Mouse (Mus musculus) limb, embryonic 13.5 days (tissue): ENCODE data around the gene Ube3b. TPM values are rescaled to one million over a fixed set of nuclear protein-coding genes. Genes with fewer than 3 reads are reported as not detected.

ENCODE experiments used
- ATAC-seq: fragments of 200-750 bp; cut with Nextera tagmentation; 2 replicates; pipeline ENCODE4 v1.8.0; 2017; ENCODE audit warnings: low read depth, moderate number of reproducible peaks, moderate TSS enrichment; ENCODE audit not compliant: low FRiP score
- H3K27ac ChIP-seq: fragments of 300-500 bp; sonication (generic); 2 replicates; pipeline ENCODE4 v1.5.1; 2015; ENCODE audit warnings: inconsistent platforms, mild to moderate bottlenecking, moderate library complexity
- H3K27me3 ChIP-seq: fragments of 300-500 bp; sonication (generic); 2 replicates; pipeline ENCODE4 v1.6.1; 2015; ENCODE audit warnings: mild to moderate bottlenecking, inconsistent platforms
- H3K36me3 ChIP-seq: fragments of 300-500 bp; sonication (generic); 2 replicates; pipeline ENCODE4 v1.6.1; 2015; ENCODE audit warnings: inconsistent platforms, mild to moderate bottlenecking, moderate library complexity
- H3K4me1 ChIP-seq: fragments of 300-500 bp; sonication (generic); 2 replicates; pipeline ENCODE4 v1.6.1; 2015; ENCODE audit warnings: inconsistent platforms
- H3K4me2 ChIP-seq: fragments of 300-500 bp; sonication (generic); replicated peaks from 2 replicates; pipeline ENCODE4 v1.6.1; 2015; ENCODE audit warnings: inconsistent platforms, mild to moderate bottlenecking, moderate library complexity
- H3K4me3 ChIP-seq: fragments of 300-500 bp; sonication (generic); 2 replicates; pipeline ENCODE4 v1.5.1; 2015; ENCODE audit warnings: moderate library complexity, mild to moderate bottlenecking, inconsistent platforms
- H3K9ac ChIP-seq: fragments of 300-500 bp; sonication (generic); 2 replicates; pipeline ENCODE4 v1.6.1; 2015; ENCODE audit warnings: mild to moderate bottlenecking, inconsistent platforms
- H3K9me3 ChIP-seq: fragments of 300-500 bp; sonication (generic); 2 replicates; pipeline ENCODE4 v1.6.1; 2016; ENCODE audit warnings: inconsistent platforms
- WGBS: fragments of 180-500 bp; shearing (Covaris S2); methylation state at CpG from one replicate; pipeline ENCODE4 v1.1.7; 2015; 5-methylcytosine and 5-hydroxymethylcytosine counted together
- polyA plus RNA-seq: library from polyadenylated mRNA; unstranded; fragments of >200 nt; fragmentation: Nextera tagmentation; extraction: Ambion mirVana; gene quantifications from 2 replicates; pipeline ENCODE4 v1.2.1, GENCODE M21; 2015

Ube3b gene
- polyA plus RNA-seq, 1 experiment from 2014 or later: 46.0 TPM

GRCm38 (mm10) chr5:114412361-114412998, 32.1 kb downstream of the Ube3b start:
- 68% methylated on average over 23 of the region's 23 CpGs for WGBS
- Histone ChIP-seq H3K9me3 (no peaks in the 10 kb centered on the region), H3K4me1 (no peaks in the 10 kb centered on the region), H3K4me3 (no peak overlapping the region), H3K27ac (no peak overlapping the region), H3K36me3 (peaks cover 100% of the 10 kb centered on the region), H3K27me3 (no peaks in the 10 kb centered on the region), H3K4me2 (no peak overlapping the region), H3K9ac (no peak overlapping the region)
- ATAC-seq: no peak

- H3K9ac ChIP-seq: no peak overlapping the region
- no peak overlapping the region for H3K4me3 ChIP-seq
- peaks cover 100% of the 10 kb centered on the region for H3K36me3 ChIP-seq
- no peak overlapping the region for H3K4me2 ChIP-seq
- no peak overlapping the region for H3K27ac ChIP-seq
- no peaks in the 10 kb centered on the region for H3K9me3 ChIP-seq
- no peaks in the 10 kb centered on the region for H3K27me3 ChIP-seq
- 75% methylated on average over 16 of the region's 16 CpGs for WGBS
- H3K4me1 ChIP-seq: no peaks in the 10 kb centered on the region
- ATAC-seq: no peak
Observed at GRCm38 (mm10) chr5:114413067-114413735, 32.8 kb downstream of the Ube3b start.

- Histone ChIP-seq H3K27me3 (no peaks in the 10 kb centered on the region), H3K4me2 (no peak overlapping the region), H3K4me1 (no peaks in the 10 kb centered on the region), H3K9ac (no peak overlapping the region), H3K36me3 (peaks cover 100% of the 10 kb centered on the region), H3K27ac (no peak overlapping the region), H3K9me3 (no peaks in the 10 kb centered on the region), H3K4me3 (no peak overlapping the region)
- no peak for ATAC-seq
- 96% methylated on average over 5 of the region's 5 CpGs for WGBS
Observed at GRCm38 (mm10) chr5:114415606-114416005, 35.2 kb downstream of the Ube3b start.

GRCm38 (mm10) chr5:114416855-114417254, 36.4 kb downstream of the Ube3b start:
- 85% methylated on average over 8 of the region's 8 CpGs for WGBS
- H3K4me1 ChIP-seq: no peaks in the 10 kb centered on the region
- no peak for ATAC-seq

GRCm38 (mm10) chr5:114418541-114418940, 38.1 kb downstream of the Ube3b start:
- H3K4me1 ChIP-seq: no peaks in the 10 kb centered on the region
- no peak overlapping the region for H3K27ac ChIP-seq
- no peak for ATAC-seq
- H3K4me2 ChIP-seq: no peak overlapping the region
- H3K36me3 ChIP-seq: peaks cover 84% of the 10 kb centered on the region
- H3K4me3 ChIP-seq: no peak overlapping the region
- 89% methylated on average over 8 of the region's 8 CpGs for WGBS
- no peak overlapping the region for H3K9ac ChIP-seq
- H3K9me3 ChIP-seq: no peaks in the 10 kb centered on the region
- no peaks in the 10 kb centered on the region for H3K27me3 ChIP-seq

More at GRCm38 (mm10) chr5:114416855-114417254, 36.4 kb downstream of the Ube3b start:
- Histone ChIP-seq H3K27me3 (no peaks in the 10 kb centered on the region), H3K36me3 (peaks cover 98% of the 10 kb centered on the region), H3K9ac (no peak overlapping the region), H3K4me3 (no peak overlapping the region), H3K27ac (no peak overlapping the region), H3K4me2 (no peak overlapping the region), H3K9me3 (no peaks in the 10 kb centered on the region)

GRCm38 (mm10) chr5:114421561-114422298, 41.3 kb downstream of the Ube3b start:
- H3K36me3 ChIP-seq: peaks cover 52% of the 10 kb centered on the region
- H3K9ac ChIP-seq: no peak overlapping the region
- WGBS: 76% methylated on average over 11 of the region's 11 CpGs
- H3K4me2 ChIP-seq: no peak overlapping the region
- ATAC-seq: no peak
- H3K4me3 ChIP-seq: no peak overlapping the region
- no peak overlapping the region for H3K27ac ChIP-seq
- no peaks in the 10 kb centered on the region for H3K4me1 ChIP-seq
- no peaks in the 10 kb centered on the region for H3K27me3 ChIP-seq
- no peaks in the 10 kb centered on the region for H3K9me3 ChIP-seq

GRCm38 (mm10) chr5:114422591-114422990, 42.2 kb downstream of the Ube3b start:
- H3K36me3 ChIP-seq: peaks cover 44% of the 10 kb centered on the region
- H3K27ac ChIP-seq: no peak overlapping the region
- no peaks in the 10 kb centered on the region for H3K4me1 ChIP-seq
- 46% methylated on average over 5 of the region's 5 CpGs for WGBS
- ATAC-seq: no peak
- no peaks in the 10 kb centered on the region for H3K27me3 ChIP-seq
- H3K4me3 ChIP-seq: no peak overlapping the region
- no peak overlapping the region for H3K9ac ChIP-seq
- H3K9me3 ChIP-seq: no peaks in the 10 kb centered on the region
- no peak overlapping the region for H3K4me2 ChIP-seq

- ATAC-seq: no peak
- peaks cover 30% of the 10 kb centered on the region for H3K36me3 ChIP-seq
- H3K9ac ChIP-seq: no peak overlapping the region
- H3K4me2 ChIP-seq: no peak overlapping the region
- no peaks in the 10 kb centered on the region for H3K9me3 ChIP-seq
- H3K27ac ChIP-seq: no peak overlapping the region
- WGBS: 80% methylated on average over 5 of the region's 5 CpGs
- no peak overlapping the region for H3K4me3 ChIP-seq
- H3K27me3 ChIP-seq: no peaks in the 10 kb centered on the region
- peaks cover 4% of the 10 kb centered on the region; the same call in 1 of the 2 replicates for H3K4me1 ChIP-seq
Observed at GRCm38 (mm10) chr5:114423961-114424360, 43.6 kb downstream of the Ube3b start.

- ATAC-seq: no peak
- no peak overlapping the region for H3K4me2 ChIP-seq
- no peaks in the 10 kb centered on the region for H3K9me3 ChIP-seq
- no peak overlapping the region for H3K27ac ChIP-seq
- H3K4me3 ChIP-seq: no peak overlapping the region
- H3K4me1 ChIP-seq: peaks cover 10% of the 10 kb centered on the region; the same call in 1 of the 2 replicates
- WGBS: 79% methylated on average over 6 of the region's 6 CpGs
- H3K27me3 ChIP-seq: no peaks in the 10 kb centered on the region
- no peak overlapping the region for H3K9ac ChIP-seq
- H3K36me3 ChIP-seq: peaks cover 4% of the 10 kb centered on the region; the same call in 1 of the 2 replicates
Observed at GRCm38 (mm10) chr5:114426732-114427131, 46.3 kb downstream of the Ube3b start.

GRCm38 (mm10) chr5:114428621-114429020, 48.2 kb downstream of the Ube3b start:
- 51% methylated on average over 18 of the region's 18 CpGs for WGBS
- H3K4me3 ChIP-seq: no peak overlapping the region
- no peaks in the 10 kb centered on the region for H3K9me3 ChIP-seq
- no peak overlapping the region for H3K4me2 ChIP-seq
- H3K27me3 ChIP-seq: no peaks in the 10 kb centered on the region
- H3K36me3 ChIP-seq: no peaks in the 10 kb centered on the region
- ATAC-seq: no peak
- no peak overlapping the region for H3K27ac ChIP-seq
- peaks cover 10% of the 10 kb centered on the region; the same call in 1 of the 2 replicates for H3K4me1 ChIP-seq
- 0 out of 2 replicates have a peak overlapping the region, but pooled peaks have one; percentile 40 for H3K9ac ChIP-seq

- Histone ChIP-seq H3K4me2 (no peak overlapping the region), H3K27ac (no peak overlapping the region), H3K9me3 (no peaks in the 10 kb centered on the region), H3K4me3 (no peak overlapping the region), H3K36me3 (peaks cover 7% of the 10 kb centered on the region), H3K27me3 (no peaks in the 10 kb centered on the region), H3K9ac (no peak overlapping the region), H3K4me1 (peaks cover 10% of the 10 kb centered on the region; the same call in 1 of the 2 replicates)
- 87% methylated on average over 7 of the region's 7 CpGs for WGBS
- no peak for ATAC-seq
Observed at GRCm38 (mm10) chr5:114429781-114430180, 49.4 kb downstream of the Ube3b start.

GRCm38 (mm10) chr5:114434359-114434758, 54.0 kb downstream of the Ube3b start:
- Histone ChIP-seq H3K4me2 (no peak overlapping the region), H3K9ac (no peak overlapping the region), H3K9me3 (no peaks in the 10 kb centered on the region), H3K36me3 (peaks cover 43% of the 10 kb centered on the region), H3K27ac (no peak overlapping the region), H3K27me3 (no peaks in the 10 kb centered on the region), H3K4me3 (no peak overlapping the region), H3K4me1 (peaks cover 6% of the 10 kb centered on the region; the same call in 1 of the 2 replicates)
- 91% methylated on average over 8 of the region's 8 CpGs for WGBS
- no peak for ATAC-seq
